Mouse (Mus musculus) heart, embryonic 11.5 days (tissue): ENCODE measurements around the gene Atp8a2. TPM values are rescaled to one million over a fixed set of nuclear protein-coding genes. Genes with fewer than 3 reads are reported as not detected.
"Not testable (repeated sequence)": the region's sequence is repeated elsewhere in the genome, so short reads cannot be mapped to it uniquely, and the experiment has no call there.

Experiments
- ATAC-seq: fragments of 200-750 bp; cut with Nextera tagmentation; replicated peaks from 2 replicates; pipeline ENCODE4 v1.8.0; 2017; ENCODE audit warnings: moderate library complexity; ENCODE audit not compliant: insufficient number of reproducible peaks, low FRiP score, low TSS enrichment
- H3K27ac ChIP-seq: fragments of 300-500 bp; sonication (generic); 2 replicates; pipeline ENCODE4 v1.5.1; 2014; ENCODE audit warnings: mild to moderate bottlenecking, low read depth, low read length
- H3K27me3 ChIP-seq: fragments of 300-500 bp; sonication (generic); 2 replicates; pipeline ENCODE4 v1.6.1; 2014; ENCODE audit warnings: mild to moderate bottlenecking, low read length, mixed read lengths; ENCODE audit not compliant: control insufficient read depth, insufficient read depth
- H3K36me3 ChIP-seq: fragments of 300-500 bp; sonication (generic); 2 replicates; pipeline ENCODE4 v1.6.1; 2014; ENCODE audit warnings: mild to moderate bottlenecking, low read length, moderate library complexity, mixed read lengths; ENCODE audit not compliant: control insufficient read depth, insufficient read depth
- H3K4me1 ChIP-seq: fragments of 300-500 bp; sonication (generic); 2 replicates; pipeline ENCODE4 v1.6.1; 2014; ENCODE audit warnings: low read length; ENCODE audit not compliant: control insufficient read depth, insufficient read depth
- H3K4me2 ChIP-seq: fragments of 300-500 bp; sonication (generic); 2 replicates; pipeline ENCODE4 v1.6.1; 2014; ENCODE audit warnings: mild to moderate bottlenecking, moderate library complexity
- H3K4me3 ChIP-seq: fragments of 300-500 bp; sonication (generic); 2 replicates; pipeline ENCODE4 v1.5.1; 2014; ENCODE audit warnings: low read depth, low read length
- H3K9ac ChIP-seq: fragments of 300-500 bp; sonication (generic); 2 replicates; pipeline ENCODE4 v1.6.1; 2014; ENCODE audit warnings: mild to moderate bottlenecking, low read depth, low read length, moderate library complexity
- H3K9me3 ChIP-seq: fragments of 300-500 bp; sonication (generic); replicated peaks from 2 replicates; pipeline ENCODE4 v1.6.1; 2016; ENCODE audit warnings: low read length; ENCODE audit not compliant: control insufficient read depth
- WGBS: fragments of 180-500 bp; shearing (Covaris S2); extraction: QIAGEN DNeasy Blood & Tissue Kit; methylation state at CpG from one replicate; pipeline ENCODE4 v1.1.7; 2014; ENCODE audit not compliant: insufficient replicate concordance; 5-methylcytosine and 5-hydroxymethylcytosine counted together
- polyA plus RNA-seq: library from polyadenylated mRNA; unstranded; fragments of >200 nt; fragmentation: Nextera tagmentation; extraction: Ambion mirVana; gene quantifications from 2 replicates; pipeline ENCODE4 v1.2.1, GENCODE M21; 2014

Gene Atp8a2
- polyA plus RNA-seq, 1 experiment from 2014 or later = 6.8 TPM

DNA sequence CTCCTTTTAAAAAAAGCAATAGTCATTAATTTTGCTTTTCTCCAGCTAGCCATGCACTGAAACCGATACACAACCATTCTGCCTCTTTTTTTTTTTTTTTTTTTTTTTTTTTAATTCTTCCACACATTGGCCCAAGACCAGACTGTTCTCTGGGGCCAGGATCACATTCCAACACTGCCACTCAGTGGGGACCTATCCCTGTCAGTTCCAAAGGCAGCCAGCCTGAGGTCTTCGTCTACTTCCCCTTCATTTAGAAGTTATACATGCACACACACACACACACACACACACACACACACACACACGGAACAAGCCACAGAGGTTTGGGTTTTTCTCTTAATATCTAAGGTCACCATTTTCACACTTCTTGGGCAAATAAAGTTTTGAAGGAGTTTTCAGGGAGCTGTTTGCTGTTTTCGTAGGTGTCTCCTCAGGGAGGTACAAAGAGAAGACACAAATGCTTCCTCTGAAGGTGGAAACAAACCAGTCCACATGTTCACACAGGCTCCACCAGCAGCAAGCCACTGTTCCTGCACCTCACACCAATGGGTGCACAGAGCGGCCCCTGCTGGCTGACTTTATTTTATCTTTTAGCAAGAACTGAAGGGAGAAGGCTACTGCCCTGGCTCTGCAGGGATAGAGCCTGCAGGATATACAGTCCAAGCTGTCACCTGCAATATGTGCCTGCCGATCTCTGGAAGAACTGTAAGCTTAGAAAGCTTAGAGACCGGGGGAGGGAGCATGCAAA, 253.9 kb downstream of the Atp8a2 start:
- no peak overlapping the region for H3K27ac ChIP-seq
- H3K27me3 ChIP-seq = no peaks in the 10 kb centered on the region
- no peak overlapping the region for H3K4me3 ChIP-seq
- no peaks in the 10 kb centered on the region for H3K9me3 ChIP-seq
- no peak overlapping the region for H3K9ac ChIP-seq
- no peaks in the 10 kb centered on the region for H3K36me3 ChIP-seq
- H3K4me1 ChIP-seq = no peaks in the 10 kb centered on the region
- WGBS = 33% methylated on average over 7 of the region's 7 CpGs
- no peak overlapping the region for H3K4me2 ChIP-seq
- ATAC-seq = peak; percentile 71; the same call in 1 of the 2 replicates

DNA sequence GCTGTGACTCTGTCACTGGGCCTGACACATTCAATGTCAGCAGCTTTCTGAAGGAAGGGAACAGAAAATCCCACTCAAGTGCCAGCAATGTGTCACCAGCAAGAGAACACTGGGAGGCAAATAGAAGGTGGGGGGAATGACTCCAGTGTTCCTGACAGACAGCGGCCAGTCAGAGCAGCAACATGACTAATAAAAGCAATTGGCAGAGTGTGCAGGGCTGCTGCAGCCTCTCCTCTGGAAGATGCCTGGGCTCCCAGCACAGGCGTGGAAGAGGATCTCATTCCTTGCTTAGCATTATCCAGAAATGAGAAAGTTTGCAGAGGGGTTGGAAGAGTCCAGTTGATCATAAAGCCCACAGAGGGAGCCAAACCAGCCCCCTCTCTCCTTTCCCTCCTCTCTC, 254.8 kb downstream of the Atp8a2 start:
- Histone ChIP-seq H3K4me1 (no peaks in the 10 kb centered on the region), H3K36me3 (no peaks in the 10 kb centered on the region), H3K27me3 (no peaks in the 10 kb centered on the region), H3K9me3 (no peaks in the 10 kb centered on the region), H3K4me3 (no peak overlapping the region), H3K4me2 (no peak overlapping the region), H3K27ac (no peak overlapping the region), H3K9ac (no peak overlapping the region)
- ATAC-seq = no peak
- 44% methylated on average over 2 of the region's 2 CpGs for WGBS

DNA sequence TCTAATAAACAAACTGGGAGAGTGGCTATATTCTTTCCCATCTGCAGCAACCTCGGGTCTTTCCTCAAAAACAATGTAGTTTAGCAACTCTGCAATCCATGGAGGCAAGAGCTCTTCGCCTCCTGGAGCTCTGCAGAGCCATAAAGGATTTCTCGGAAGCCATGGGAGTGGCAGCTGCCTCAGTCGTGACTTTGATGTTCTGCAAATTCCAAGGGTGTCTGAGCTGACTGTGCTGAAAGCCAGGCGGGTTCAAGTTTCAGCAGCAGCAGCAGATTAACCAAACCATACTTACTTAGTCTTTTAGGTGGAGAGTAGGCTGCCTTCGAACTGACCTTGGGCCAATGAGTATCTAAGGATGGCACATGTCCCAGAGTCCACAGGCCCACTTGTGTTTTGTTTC, 264.6 kb downstream of the Atp8a2 start:
- WGBS = 26% methylated on average over 6 of the region's 6 CpGs
- Histone ChIP-seq H3K4me1 (0 out of 2 replicates have a peak, but pooled peaks cover 3% of the 10 kb centered on the region), H3K9me3 (no peaks in the 10 kb centered on the region), H3K9ac (no peak overlapping the region), H3K36me3 (no peaks in the 10 kb centered on the region), H3K4me3 (no peak overlapping the region), H3K4me2 (no peak overlapping the region), H3K27ac (no peak overlapping the region), H3K27me3 (peaks cover 6% of the 10 kb centered on the region; the same call in 1 of the 2 replicates)
- no peak for ATAC-seq

DNA sequence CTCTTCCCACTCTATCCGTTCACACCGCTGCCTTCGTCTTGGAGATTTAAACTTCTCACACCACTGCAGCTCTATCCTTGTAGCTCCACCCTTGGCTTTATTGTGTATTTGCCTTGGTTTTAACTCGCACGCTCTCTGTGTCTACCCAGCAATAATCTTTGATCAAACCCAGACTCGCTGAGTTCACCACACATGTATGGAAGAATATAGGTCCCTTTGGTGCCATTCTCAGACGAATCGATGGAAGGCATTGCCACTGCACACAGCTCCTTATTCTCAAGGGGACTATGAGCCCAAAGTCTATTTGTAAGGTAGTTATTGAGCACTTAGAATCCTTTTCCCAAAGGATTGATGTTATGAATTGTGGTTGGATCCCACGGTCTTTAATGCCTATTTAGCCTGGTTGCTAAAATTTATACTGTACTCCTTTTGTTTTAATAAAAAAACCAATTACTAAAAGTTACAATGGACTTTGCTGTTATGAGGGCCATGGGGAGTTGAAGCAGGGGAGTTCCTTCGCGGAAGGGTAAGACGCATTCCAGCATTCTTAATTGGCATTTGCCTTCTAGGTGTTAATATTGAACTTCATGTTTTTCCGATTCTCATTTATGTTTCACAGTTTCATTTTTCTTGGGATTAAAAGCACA, 265.4 kb downstream of the Atp8a2 start:
- 0 out of 2 replicates have a peak, but pooled peaks cover 3% of the 10 kb centered on the region for H3K4me1 ChIP-seq
- H3K27me3 ChIP-seq = peaks cover 6% of the 10 kb centered on the region; the same call in 1 of the 2 replicates
- H3K36me3 ChIP-seq = no peaks in the 10 kb centered on the region
- WGBS = 91% methylated on average over 13 of the region's 13 CpGs
- no peak overlapping the region for H3K4me2 ChIP-seq
- no peaks in the 10 kb centered on the region for H3K9me3 ChIP-seq
- H3K27ac ChIP-seq = no peak overlapping the region
- no peak for ATAC-seq
- no peak overlapping the region for H3K9ac ChIP-seq
- no peak overlapping the region for H3K4me3 ChIP-seq

DNA sequence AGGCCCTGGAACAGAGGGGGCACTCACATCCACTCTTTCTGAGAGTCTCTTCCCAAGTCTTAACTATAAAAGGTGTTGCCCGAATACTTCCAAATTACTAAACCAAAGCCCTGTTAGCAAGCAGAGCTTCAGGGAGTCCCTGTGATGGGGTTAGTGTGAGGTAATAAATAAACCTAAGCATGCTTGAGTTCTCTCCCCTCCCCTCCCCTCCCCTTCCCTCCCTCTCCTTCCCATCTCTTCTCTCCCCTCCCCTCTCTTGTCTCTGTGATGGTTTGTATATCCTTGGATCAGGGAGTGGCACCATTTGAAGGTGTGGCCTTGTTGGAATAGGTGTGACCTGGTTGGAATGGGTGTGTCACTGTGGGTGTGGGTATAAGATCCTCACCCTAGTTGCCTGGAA, 267.8 kb downstream of the Atp8a2 start:
- ATAC-seq = not testable (repeated sequence)
- WGBS = 75% methylated on average over 1 of the region's 1 CpGs

DNA sequence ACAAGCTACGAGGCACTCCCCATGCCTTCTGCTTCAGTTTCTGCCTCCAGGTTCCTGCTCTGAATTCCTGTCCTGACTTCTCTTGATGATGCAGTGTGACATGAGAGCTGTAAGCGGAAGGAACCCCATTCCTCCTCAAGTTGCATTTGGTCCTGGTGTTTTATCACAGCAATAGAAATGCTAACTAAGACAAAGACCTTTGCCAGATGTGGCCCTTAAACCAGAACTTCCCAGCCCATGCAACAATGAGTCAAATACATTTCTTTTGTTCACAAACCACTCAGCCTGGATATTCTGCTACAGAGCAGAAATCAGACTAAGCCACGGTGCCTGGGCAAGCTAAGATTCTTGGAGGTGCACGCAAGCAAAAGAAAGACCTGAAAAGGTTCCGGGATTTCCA, 268.2 kb downstream of the Atp8a2 start:
- H3K4me2 ChIP-seq = no peak overlapping the region
- H3K4me3 ChIP-seq = no peak overlapping the region
- 84% methylated on average over 5 of the region's 5 CpGs for WGBS
- no peak overlapping the region for H3K9ac ChIP-seq
- H3K27ac ChIP-seq = no peak overlapping the region
- no peaks in the 10 kb centered on the region for H3K9me3 ChIP-seq
- H3K36me3 ChIP-seq = no peaks in the 10 kb centered on the region
- no peak for ATAC-seq
- peaks cover 3% of the 10 kb centered on the region; the same call in 1 of the 2 replicates for H3K27me3 ChIP-seq
- H3K4me1 ChIP-seq = 0 out of 2 replicates have a peak, but pooled peaks cover 3% of the 10 kb centered on the region

More for the DNA sequence above, 267.8 kb downstream of the Atp8a2 start:
- not testable (repeated sequence) for H3K4me2 ChIP-seq, H3K36me3 ChIP-seq, H3K4me1 ChIP-seq, H3K27me3 ChIP-seq, H3K27ac ChIP-seq, H3K4me3 ChIP-seq, H3K9ac ChIP-seq, H3K9me3 ChIP-seq

DNA sequence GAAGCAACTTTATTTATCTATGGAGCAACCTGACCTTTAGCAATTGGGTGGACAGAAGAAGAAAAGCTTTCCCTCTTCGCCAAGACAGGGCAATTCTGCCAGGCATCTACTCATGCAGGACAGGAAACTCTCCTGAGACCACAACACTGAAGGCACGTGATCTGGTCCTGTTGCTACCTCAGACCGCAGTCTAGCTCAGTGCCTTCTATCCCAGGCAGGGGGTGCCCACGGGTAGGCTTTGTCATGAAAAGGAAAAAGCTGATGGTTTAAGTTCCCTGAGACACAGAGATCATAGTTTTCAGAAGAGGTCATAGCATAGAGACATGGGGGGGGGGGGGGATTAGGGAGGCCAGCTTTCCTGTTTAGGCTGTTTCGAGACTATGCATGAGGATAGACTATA, 269.2 kb downstream of the Atp8a2 start:
- H3K27me3 ChIP-seq = peaks cover 2% of the 10 kb centered on the region; the same call in 1 of the 2 replicates
- H3K4me1 ChIP-seq = 0 out of 2 replicates have a peak, but pooled peaks cover 3% of the 10 kb centered on the region
- H3K9ac ChIP-seq = no peak overlapping the region
- no peak overlapping the region for H3K4me3 ChIP-seq
- no peaks in the 10 kb centered on the region for H3K36me3 ChIP-seq
- WGBS = 75% methylated on average over 5 of the region's 5 CpGs
- ATAC-seq = no peak
- no peak overlapping the region for H3K27ac ChIP-seq
- no peaks in the 10 kb centered on the region for H3K9me3 ChIP-seq
- H3K4me2 ChIP-seq = no peak overlapping the region

DNA sequence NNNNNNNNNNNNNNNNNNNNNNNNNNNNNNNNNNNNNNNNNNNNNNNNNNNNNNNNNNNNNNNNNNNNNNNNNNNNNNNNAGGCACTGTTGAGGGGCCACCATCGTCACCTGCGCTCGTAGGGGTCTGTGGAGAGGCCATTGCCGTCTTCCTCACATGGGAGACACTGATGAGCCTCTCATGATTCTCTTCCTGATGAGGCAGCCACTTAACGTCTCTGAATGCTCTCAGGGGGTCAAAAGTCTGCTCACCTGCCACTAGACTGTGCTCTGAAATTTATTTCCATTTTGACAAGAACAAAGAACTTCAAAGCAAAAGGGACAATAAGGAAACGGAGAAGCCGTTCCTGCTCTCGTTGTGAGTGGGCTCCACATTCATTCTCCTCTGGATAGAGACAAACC, 277.1 kb downstream of the Atp8a2 start:
- Histone ChIP-seq H3K27me3 (no peaks in the 10 kb centered on the region), H3K4me3 (no peak overlapping the region), H3K36me3 (no peaks in the 10 kb centered on the region), H3K9me3 (no peaks in the 10 kb centered on the region), H3K4me1 (no peaks in the 10 kb centered on the region), H3K9ac (no peak overlapping the region), H3K4me2 (no peak overlapping the region), H3K27ac (no peak overlapping the region)
- no peak for ATAC-seq
- 73% methylated on average over 8 of the region's 8 CpGs for WGBS
